Mouse (Mus musculus): ENCODE results near the gene Olfr1221. TPM values are rescaled to one million over a fixed set of nuclear protein-coding genes. Genes with fewer than 3 reads are reported as not detected.

Gene Olfr1221
- polyA plus RNA-seq, 1 experiment from 2014 or later = not detected

Other genes starting within 250 kb of the Olfr1221 start
- gene Olfr1208, start 215.0 kb downstream of the Olfr1221 start, polyA plus RNA-seq (2016; fragmentation: Nextera tagmentation; extraction: Ambion mirVana) = not detected in 2 replicates
- gene Olfr1209, start 202.1 kb downstream of the Olfr1221 start, polyA plus RNA-seq (2016; fragmentation: Nextera tagmentation; extraction: Ambion mirVana) = not detected in 2 replicates
- gene Olfr1211, start 179.2 kb downstream of the Olfr1221 start, polyA plus RNA-seq (2016; fragmentation: Nextera tagmentation; extraction: Ambion mirVana) = not detected in 2 replicates
- not detected in 2 replicates for gene Olfr1212, start 163.3 kb downstream of the Olfr1221 start, polyA plus RNA-seq (2016; fragmentation: Nextera tagmentation; extraction: Ambion mirVana)
- not detected in 2 replicates for gene Gm13762, start 137.0 kb downstream of the Olfr1221 start, polyA plus RNA-seq (2016; fragmentation: Nextera tagmentation; extraction: Ambion mirVana)
- gene Olfr1214, start 124.6 kb downstream of the Olfr1221 start, polyA plus RNA-seq (2016; fragmentation: Nextera tagmentation; extraction: Ambion mirVana) = not detected in 2 replicates
- gene Olfr1215, start 110.3 kb downstream of the Olfr1221 start, polyA plus RNA-seq (2016; fragmentation: Nextera tagmentation; extraction: Ambion mirVana) = not detected in 2 replicates
- gene Olfr1216, start 98.9 kb downstream of the Olfr1221 start, polyA plus RNA-seq (2016; fragmentation: Nextera tagmentation; extraction: Ambion mirVana) = not detected in 2 replicates
- not detected in 2 replicates for gene Olfr1217, start 85.2 kb downstream of the Olfr1221 start, polyA plus RNA-seq (2016; fragmentation: Nextera tagmentation; extraction: Ambion mirVana)
- gene Olfr1218, start 56.1 kb downstream of the Olfr1221 start, polyA plus RNA-seq (2016; fragmentation: Nextera tagmentation; extraction: Ambion mirVana) = not detected in 2 replicates
- gene Olfr1219, start 33.8 kb downstream of the Olfr1221 start, polyA plus RNA-seq (2016; fragmentation: Nextera tagmentation; extraction: Ambion mirVana) = not detected in 2 replicates
- gene Olfr1220, start 10.4 kb downstream of the Olfr1221 start, polyA plus RNA-seq (2016; fragmentation: Nextera tagmentation; extraction: Ambion mirVana) = 0.04 TPM in 1 of 2 replicates, not detected in the other
- not detected in 2 replicates for gene Olfr1222, start 15.8 kb upstream of the Olfr1221 start, polyA plus RNA-seq (2016; fragmentation: Nextera tagmentation; extraction: Ambion mirVana)
- gene Olfr1223, start 34.3 kb upstream of the Olfr1221 start, polyA plus RNA-seq (2016; fragmentation: Nextera tagmentation; extraction: Ambion mirVana) = not detected in 2 replicates
- gene Olfr1224-ps1, start 46.8 kb upstream of the Olfr1221 start, polyA plus RNA-seq (2016; fragmentation: Nextera tagmentation; extraction: Ambion mirVana) = not detected in 2 replicates
- not detected in 2 replicates for gene Olfr1225, start 57.4 kb upstream of the Olfr1221 start, polyA plus RNA-seq (2016; fragmentation: Nextera tagmentation; extraction: Ambion mirVana)
- gene Olfr1226, start 82.8 kb upstream of the Olfr1221 start, polyA plus RNA-seq (2016; fragmentation: Nextera tagmentation; extraction: Ambion mirVana) = not detected in 2 replicates
- not detected in 2 replicates for gene Olfr1228, start 136.8 kb upstream of the Olfr1221 start, polyA plus RNA-seq (2016; fragmentation: Nextera tagmentation; extraction: Ambion mirVana)
- gene Olfr1229, start 170.7 kb upstream of the Olfr1221 start, polyA plus RNA-seq (2016; fragmentation: Nextera tagmentation; extraction: Ambion mirVana) = not detected in 2 replicates
- gene Olfr1230, start 180.0 kb upstream of the Olfr1221 start, polyA plus RNA-seq (2016; fragmentation: Nextera tagmentation; extraction: Ambion mirVana) = not detected in 2 replicates
- gene Olfr1231, start 189.8 kb upstream of the Olfr1221 start, polyA plus RNA-seq (2016; fragmentation: Nextera tagmentation; extraction: Ambion mirVana) = not detected in 2 replicates
- gene Olfr1232, start 212.4 kb upstream of the Olfr1221 start, polyA plus RNA-seq (2016; fragmentation: Nextera tagmentation; extraction: Ambion mirVana) = not detected in 2 replicates
- not detected in 2 replicates for gene Olfr1233, start 225.1 kb upstream of the Olfr1221 start, polyA plus RNA-seq (2016; fragmentation: Nextera tagmentation; extraction: Ambion mirVana)
- gene Olfr1234, start 247.6 kb upstream of the Olfr1221 start, polyA plus RNA-seq (2016; fragmentation: Nextera tagmentation; extraction: Ambion mirVana) = not detected in 2 replicates

Data from embryonic facial prominence, embryonic 12.5 days (tissue).